Mouse (Mus musculus): ENCODE measurements around the gene Sema6d. TPM values are rescaled to one million over a fixed set of nuclear protein-coding genes. Genes with fewer than 3 reads are reported as not detected.

Sema6d gene
- polyA plus RNA-seq, 1 experiment = 5.6 TPM

GRCm38 (mm10) chr2:124533602-124534001 lies 443.8 kb downstream of the Sema6d start:
- no peak overlapping the region for H3K4me3 ChIP-seq (ENCODE audit: insufficient read depth, low read depth, low read length)
- no peak for TF ChIP-seq POLR2A (IDR thresholded peaks at IDR 0.05; ENCODE audit: low read depth, low read length)
- TF ChIP-seq CTCF (conservative IDR thresholded peaks at IDR 0.05; ENCODE audit: insufficient read depth, insufficient read length, low read depth, low read length) = no peak
- H3K4me1 ChIP-seq (ENCODE audit: control insufficient read depth, insufficient read depth, low read length) = no peaks in the 10 kb centered on the region
- no peaks in the 10 kb centered on the region for H3K27me3 ChIP-seq (replicated peaks; ENCODE audit: control insufficient read depth, insufficient read depth, low read length)
- DNase-seq = no peak
- WGBS = 89% methylated on average over 6 of the region's 6 CpGs
- no peak overlapping the region for H3K27ac ChIP-seq (ENCODE audit: insufficient read depth, low read depth, low read length)
- H3K36me3 ChIP-seq (ENCODE audit: control insufficient read depth, insufficient read depth, low read length) = no peaks in the 10 kb centered on the region

- Histone ChIP-seq H3K27ac (ENCODE audit: insufficient read depth, low read depth, low read length) (no peak overlapping the region), H3K4me3 (ENCODE audit: insufficient read depth, low read depth, low read length) (no peak overlapping the region), H3K27me3 (replicated peaks; ENCODE audit: control insufficient read depth, insufficient read depth, low read length) (no peaks in the 10 kb centered on the region), H3K4me1 (ENCODE audit: control insufficient read depth, insufficient read depth, low read length) (peaks cover 3% of the 10 kb centered on the region; the same call in 1 of the 2 replicates), H3K36me3 (ENCODE audit: control insufficient read depth, insufficient read depth, low read length) (no peaks in the 10 kb centered on the region)
- no peak for TF ChIP-seq POLR2A (IDR thresholded peaks at IDR 0.05; ENCODE audit: low read depth, low read length)
- TF ChIP-seq CTCF (conservative IDR thresholded peaks at IDR 0.05; ENCODE audit: insufficient read depth, insufficient read length, low read depth, low read length) = no peak
- 50% methylated on average over 3 of the region's 3 CpGs for WGBS
- DNase-seq = no peak
Observed at GRCm38 (mm10) chr2:124550315-124550714, 460.5 kb downstream of the Sema6d start.

GRCm38 (mm10) chr2:124554751-124555415 lies 465.1 kb downstream of the Sema6d start:
- DNase-seq = peak; percentile 76
- no peak overlapping the region for H3K4me3 ChIP-seq (ENCODE audit: insufficient read depth, low read depth, low read length)
- no peak for TF ChIP-seq POLR2A (IDR thresholded peaks at IDR 0.05; ENCODE audit: low read depth, low read length)
- TF ChIP-seq CTCF (conservative IDR thresholded peaks at IDR 0.05; ENCODE audit: insufficient read depth, insufficient read length, low read depth, low read length) = no peak
- no peaks in the 10 kb centered on the region for H3K36me3 ChIP-seq (ENCODE audit: control insufficient read depth, insufficient read depth, low read length)
- peaks cover 3% of the 10 kb centered on the region; the same call in 1 of the 2 replicates for H3K4me1 ChIP-seq (ENCODE audit: control insufficient read depth, insufficient read depth, low read length)
- H3K27ac ChIP-seq (ENCODE audit: insufficient read depth, low read depth, low read length) = peak overlapping the region; percentile 77
- no peaks in the 10 kb centered on the region for H3K27me3 ChIP-seq (replicated peaks; ENCODE audit: control insufficient read depth, insufficient read depth, low read length)
- WGBS = 41% methylated on average over 1 of the region's 1 CpGs

- H3K4me3 ChIP-seq (ENCODE audit: insufficient read depth, low read depth, low read length) = no peak overlapping the region
- TF ChIP-seq POLR2A (IDR thresholded peaks at IDR 0.05; ENCODE audit: low read depth, low read length) (no peak), CTCF (conservative IDR thresholded peaks at IDR 0.05; ENCODE audit: insufficient read depth, insufficient read length, low read depth, low read length) (no peak)
- no peaks in the 10 kb centered on the region for H3K27me3 ChIP-seq (replicated peaks; ENCODE audit: control insufficient read depth, insufficient read depth, low read length)
- no peak for DNase-seq
- WGBS = 78% methylated on average over 5 of the region's 5 CpGs
- no peak overlapping the region for H3K27ac ChIP-seq (ENCODE audit: insufficient read depth, low read depth, low read length)
- no peaks in the 10 kb centered on the region for H3K36me3 ChIP-seq (ENCODE audit: control insufficient read depth, insufficient read depth, low read length)
- H3K4me1 ChIP-seq (ENCODE audit: control insufficient read depth, insufficient read depth, low read length) = peaks cover 3% of the 10 kb centered on the region; the same call in 1 of the 2 replicates
Observed at GRCm38 (mm10) chr2:124556861-124557499, 467.2 kb downstream of the Sema6d start.

GRCm38 (mm10) chr2:124558021-124558420 lies 468.3 kb downstream of the Sema6d start:
- no peak overlapping the region for H3K4me3 ChIP-seq (ENCODE audit: insufficient read depth, low read depth, low read length)
- 94% methylated on average over 7 of the region's 7 CpGs for WGBS

GRCm38 (mm10) chr2:124561668-124562067 lies 471.9 kb downstream of the Sema6d start:
- Histone ChIP-seq H3K4me3 (ENCODE audit: insufficient read depth, low read depth, low read length) (no peak overlapping the region), H3K27me3 (replicated peaks; ENCODE audit: control insufficient read depth, insufficient read depth, low read length) (no peaks in the 10 kb centered on the region), H3K27ac (ENCODE audit: insufficient read depth, low read depth, low read length) (no peak overlapping the region), H3K36me3 (ENCODE audit: control insufficient read depth, insufficient read depth, low read length) (no peaks in the 10 kb centered on the region), H3K4me1 (ENCODE audit: control insufficient read depth, insufficient read depth, low read length) (no peaks in the 10 kb centered on the region)
- no peak for DNase-seq
- WGBS = 68% methylated on average over 5 of the region's 5 CpGs
- TF ChIP-seq POLR2A (IDR thresholded peaks at IDR 0.05; ENCODE audit: low read depth, low read length) (no peak), CTCF (conservative IDR thresholded peaks at IDR 0.05; ENCODE audit: insufficient read depth, insufficient read length, low read depth, low read length) (no peak)

More at GRCm38 (mm10) chr2:124558021-124558420, 468.3 kb downstream of the Sema6d start:
- TF ChIP-seq CTCF (conservative IDR thresholded peaks at IDR 0.05; ENCODE audit: insufficient read depth, insufficient read length, low read depth, low read length) (no peak), POLR2A (IDR thresholded peaks at IDR 0.05; ENCODE audit: low read depth, low read length) (no peak)
- H3K4me1 ChIP-seq (ENCODE audit: control insufficient read depth, insufficient read depth, low read length) = peaks cover 3% of the 10 kb centered on the region; the same call in 1 of the 2 replicates
- no peak for DNase-seq
- H3K27me3 ChIP-seq (replicated peaks; ENCODE audit: control insufficient read depth, insufficient read depth, low read length) = no peaks in the 10 kb centered on the region
- H3K27ac ChIP-seq (ENCODE audit: insufficient read depth, low read depth, low read length) = no peak overlapping the region
- H3K36me3 ChIP-seq (ENCODE audit: control insufficient read depth, insufficient read depth, low read length) = no peaks in the 10 kb centered on the region

GRCm38 (mm10) chr2:124562091-124562490 lies 472.3 kb downstream of the Sema6d start:
- WGBS = 96% methylated on average over 2 of the region's 2 CpGs

More at GRCm38 (mm10) chr2:124562091-124562490, 472.3 kb downstream of the Sema6d start:
- H3K4me1 ChIP-seq (ENCODE audit: control insufficient read depth, insufficient read depth, low read length) = no peaks in the 10 kb centered on the region
- no peak overlapping the region for H3K4me3 ChIP-seq (ENCODE audit: insufficient read depth, low read depth, low read length)
- H3K27ac ChIP-seq (ENCODE audit: insufficient read depth, low read depth, low read length) = no peak overlapping the region
- no peaks in the 10 kb centered on the region for H3K36me3 ChIP-seq (ENCODE audit: control insufficient read depth, insufficient read depth, low read length)
- TF ChIP-seq POLR2A (IDR thresholded peaks at IDR 0.05; ENCODE audit: low read depth, low read length) (no peak), CTCF (conservative IDR thresholded peaks at IDR 0.05; ENCODE audit: insufficient read depth, insufficient read length, low read depth, low read length) (no peak)
- DNase-seq = no peak
- no peaks in the 10 kb centered on the region for H3K27me3 ChIP-seq (replicated peaks; ENCODE audit: control insufficient read depth, insufficient read depth, low read length)
